Mouse (Mus musculus): ENCODE results near the gene Arhgef7. TPM values are rescaled to one million over a fixed set of nuclear protein-coding genes. Genes with fewer than 3 reads are reported as not detected.
"Not testable (repeated sequence)": the region's sequence is repeated elsewhere in the genome, so short reads cannot be mapped to it uniquely, and the experiment has no call there.

Gene Arhgef7
- total RNA-seq, 4 experiments from 2014 or later: 40.3 to 56.7 (median 46.7) TPM

DNA sequence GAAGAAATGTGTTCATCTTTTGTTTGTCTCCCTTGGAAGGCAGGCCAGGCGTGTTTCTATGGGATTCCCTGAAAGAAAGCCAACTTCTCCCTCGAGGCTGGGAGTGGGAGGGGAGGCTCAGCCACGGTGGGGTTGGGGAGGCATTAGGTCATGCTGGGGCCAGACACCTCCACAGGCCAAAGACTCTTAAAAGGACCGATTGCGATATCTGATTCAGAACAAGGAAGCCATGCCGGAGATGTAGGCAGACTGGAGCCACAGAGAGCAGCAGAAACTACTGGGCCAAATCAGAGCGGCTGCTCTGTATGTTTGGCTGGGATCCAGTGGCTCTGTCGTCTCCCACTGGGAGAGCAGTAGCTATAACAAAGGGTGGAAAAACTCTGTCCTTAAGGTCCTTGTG, 114.0 kb downstream of the Arhgef7 start:
- DNase-seq: no peak

DNA sequence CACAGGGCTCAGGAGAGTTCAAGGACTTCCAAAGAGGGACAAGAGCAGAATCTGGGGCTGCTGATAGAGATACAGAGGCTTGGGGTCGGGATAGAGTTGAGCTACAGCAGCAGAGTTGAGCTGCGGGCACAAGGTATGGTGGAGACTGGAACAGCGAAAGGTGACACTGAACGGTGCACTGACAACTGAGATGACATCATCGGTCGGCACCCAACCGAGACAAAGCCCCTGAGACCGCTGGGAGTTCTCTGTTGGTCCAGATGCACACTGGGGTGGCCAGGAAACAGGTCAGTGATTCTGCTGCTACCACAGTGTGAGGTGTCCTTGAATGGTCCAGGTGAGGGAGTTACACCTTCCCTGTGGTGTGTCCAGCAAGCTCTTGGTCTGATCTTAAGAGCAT, 115.2 kb downstream of the Arhgef7 start:
- no peak for DNase-seq

DNA sequence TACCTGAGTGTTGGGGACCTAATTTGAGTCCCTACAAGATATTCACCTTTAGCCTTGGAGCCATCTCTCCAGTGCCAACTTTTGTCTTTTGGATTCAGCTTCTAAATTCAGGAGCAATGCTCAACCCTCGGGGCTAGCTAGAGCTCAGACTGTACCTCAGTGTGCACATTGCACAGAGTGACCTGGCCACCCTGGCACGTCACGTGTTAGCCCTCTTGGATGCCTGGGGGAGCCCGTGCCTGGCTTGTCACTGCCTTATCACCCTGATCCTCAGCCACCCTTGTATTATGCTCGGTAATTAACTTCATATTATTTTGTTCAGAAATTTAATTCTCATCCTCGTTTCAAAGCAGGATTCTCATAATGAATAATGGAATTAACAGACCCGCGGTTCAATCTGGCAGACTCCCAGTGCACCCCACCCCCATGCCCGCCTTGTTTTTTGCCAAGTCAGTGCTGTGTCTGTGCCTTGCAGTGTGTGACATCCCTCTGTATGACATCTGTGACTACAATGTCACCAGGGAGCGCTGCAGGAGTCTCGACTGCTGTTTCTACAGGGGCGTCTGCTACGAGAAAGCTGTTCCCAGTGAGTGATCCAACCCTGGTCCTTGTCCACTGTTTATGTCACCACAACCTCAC, 116.3 kb downstream of the Arhgef7 start:
- DNase-seq: no peak

DNA sequence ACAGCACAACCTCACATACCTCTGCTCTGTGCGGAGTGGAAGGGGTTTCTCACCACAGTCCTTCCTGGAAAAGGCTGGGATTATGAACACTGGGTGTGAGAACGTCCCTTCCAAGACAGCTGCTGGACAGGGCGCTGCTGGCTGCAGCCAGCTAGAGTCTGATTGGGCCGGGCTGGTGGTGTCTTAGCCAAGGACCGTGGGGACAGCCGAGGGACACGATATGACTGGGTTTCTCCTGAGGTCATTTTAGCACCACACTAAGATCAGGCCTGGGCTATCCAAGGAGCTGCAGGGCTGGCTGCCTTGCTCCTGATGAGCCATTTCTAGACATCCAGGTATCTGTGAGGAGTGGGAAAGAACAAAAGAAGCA, 116.8 kb downstream of the Arhgef7 start:
- no peak for DNase-seq

DNA sequence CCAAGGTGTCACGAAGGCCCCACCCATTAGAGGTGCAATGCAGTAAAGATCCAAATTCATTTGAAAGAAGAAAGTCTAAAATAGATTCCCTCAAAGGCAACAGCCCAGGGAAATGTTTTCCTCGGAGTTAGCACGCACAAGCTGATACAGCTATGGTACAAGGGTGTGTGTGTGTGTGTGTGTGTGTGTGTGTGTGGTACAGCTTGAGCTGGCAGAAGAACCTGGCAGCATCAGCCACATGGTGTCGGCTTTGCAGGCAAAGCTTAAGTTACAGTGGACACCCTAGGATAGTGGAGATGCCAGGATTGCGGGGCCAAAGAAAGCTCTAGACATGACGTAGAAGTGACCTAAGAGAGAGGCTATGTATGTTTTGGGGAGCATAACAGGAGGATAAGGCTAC, 119.3 kb downstream of the Arhgef7 start:
- no peak for DNase-seq

DNA sequence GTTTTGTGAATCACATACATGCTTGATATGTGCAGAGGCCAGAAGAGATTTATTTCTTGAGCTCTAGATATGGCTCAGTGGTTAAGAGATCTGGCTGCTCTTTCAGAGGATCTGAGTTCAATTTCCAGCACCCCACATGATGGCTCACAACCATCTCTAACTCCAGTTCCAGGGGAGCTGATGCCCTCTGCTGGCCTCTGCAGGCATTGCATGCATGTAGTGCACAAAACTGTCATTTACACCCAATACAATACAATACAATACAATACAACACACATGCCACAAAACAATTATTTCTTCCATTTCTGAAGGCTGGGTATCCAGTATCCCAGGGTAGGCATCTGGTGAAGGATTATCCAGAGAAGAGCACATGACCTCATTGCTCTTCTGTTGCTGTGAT, 140.3 kb downstream of the Arhgef7 start:
- DNase-seq: no peak

DNA sequence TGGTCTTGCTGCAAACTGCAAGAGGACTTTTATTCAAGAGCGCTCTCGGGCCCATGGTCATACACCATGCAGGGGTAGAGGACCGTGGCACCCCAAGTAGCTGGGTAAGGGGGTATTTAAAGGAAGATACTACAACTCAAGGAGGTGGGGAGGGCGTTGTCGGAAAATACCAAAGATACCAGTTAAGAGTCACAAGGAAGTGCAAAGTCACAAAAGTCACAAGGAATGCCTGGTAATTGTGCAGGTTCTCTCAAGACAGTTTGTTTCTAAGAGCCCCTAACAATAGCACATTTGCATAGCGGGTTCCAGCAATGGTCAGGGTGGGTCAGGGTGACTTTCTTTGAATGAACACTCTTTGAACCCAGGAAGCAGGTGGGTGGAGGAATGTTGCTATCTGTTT, 146.7 kb downstream of the Arhgef7 start:
- not testable (repeated sequence) for DNase-seq

DNA sequence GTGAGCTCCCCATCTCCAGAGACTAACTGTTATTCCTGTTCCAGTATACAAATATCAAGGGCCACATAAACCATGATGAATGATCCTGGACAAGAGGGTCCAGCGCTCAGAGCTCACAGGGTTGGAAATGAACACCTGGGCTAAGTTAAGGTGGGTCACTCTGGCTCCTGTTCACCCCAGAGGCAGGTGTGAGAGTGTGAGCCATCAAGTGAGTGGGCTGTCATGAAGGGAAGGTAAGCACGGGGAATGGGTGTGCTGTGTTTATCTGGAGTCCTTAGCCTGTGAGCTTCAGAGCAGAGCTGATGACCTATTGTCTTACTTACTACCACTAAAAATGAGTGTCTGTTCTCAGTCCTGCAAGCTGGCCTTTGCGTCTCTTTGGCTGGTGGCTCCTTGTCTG, 157.1 kb downstream of the Arhgef7 start:
- DNase-seq: no peak

Other genes starting within 250 kb of the Arhgef7 start
- 10 to 100 TPM in 2 of 4 experiments, 1 to 10 TPM in 2; 9.2 to 14.0 (median 10.8) TPM for gene Rab20, start 249.0 kb upstream of the Arhgef7 start, total RNA-seq (2022)
- 10 to 100 TPM; 73.9 to 84.5 (median 77.5) TPM for gene Naxd, start 230.2 kb upstream of the Arhgef7 start, total RNA-seq (2022)
- 10 to 100 TPM; 35.8 to 54.6 (median 38.9) TPM for gene Cars2, start 176.9 kb upstream of the Arhgef7 start, total RNA-seq (2022)
- 10 to 100 TPM; 34.0 to 42.5 (median 36.9) TPM for gene Ing1, start 172.2 kb upstream of the Arhgef7 start, total RNA-seq (2022)
- gene Ankrd10, start 92.0 kb upstream of the Arhgef7 start, total RNA-seq (2022): 10 to 100 TPM; 50.9 to 93.7 (median 66.6) TPM
- gene 1700016D06Rik, start 26.7 kb upstream of the Arhgef7 start, total RNA-seq (2022): not detected
- gene Tex29, start 112.8 kb downstream of the Arhgef7 start, total RNA-seq (2022): 1 to 10 TPM in 1 of 4 experiments, not detected in 3; 2.1 TPM